Mouse (Mus musculus): ENCODE data around the gene C2.
A peak's percentile ranks its signal among the peaks of the same experiment; 100 is the strongest.

Gene C2

GRCm38 (mm10) chr17:34881683-34882310 is 16.3 kb downstream of the C2 start, which contains the start of gene Gm20547:
Gene Gm20547 (minus strand): TSS chr17:34882042.
- DNase-seq (ENCODE audit: low read depth in 2 of 2, low spot score in 2 of 2): no peak

- DNase-seq (ENCODE audit: low read depth in 2 of 2, low spot score in 2 of 2): no peak
Measured at GRCm38 (mm10) chr17:34881166-34881565, 16.9 kb downstream of the C2 start.

- no peak for DNase-seq (ENCODE audit: low read depth in 2 of 2, low spot score in 2 of 2)
Measured at GRCm38 (mm10) chr17:34879336-34879879, 18.7 kb downstream of the C2 start, which contains the start of gene Zbtb12. Gene Zbtb12 (plus strand): TSS chr17:34879483.

GRCm38 (mm10) chr17:34874321-34874720 is 23.7 kb downstream of the C2 start:
- DNase-seq (ENCODE audit: low read depth in 2 of 2, low spot score in 2 of 2): no peak

- DNase-seq (ENCODE audit: low read depth in 2 of 2, low spot score in 2 of 2): no peak
Measured at GRCm38 (mm10) chr17:34865981-34866380, 32.1 kb downstream of the C2 start.

- no peak for DNase-seq (ENCODE audit: low read depth in 2 of 2, low spot score in 2 of 2)
Measured at GRCm38 (mm10) chr17:34862416-34863081, 35.5 kb downstream of the C2 start, which contains the start of gene Cfb. Gene Cfb (minus strand): TSS chr17:34862518.

GRCm38 (mm10) chr17:34861704-34862415 is 36.2 kb downstream of the C2 start:
- DNase-seq (ENCODE audit: low read depth in 2 of 2, low spot score in 2 of 2): no peak

GRCm38 (mm10) chr17:34860514-34860913 is 37.6 kb downstream of the C2 start:
- DNase-seq (ENCODE audit: low read depth in 2 of 2, low spot score in 2 of 2): no peak

GRCm38 (mm10) chr17:34858670-34859069 is 39.4 kb downstream of the C2 start:
- no peak for DNase-seq (ENCODE audit: low read depth in 2 of 2, low spot score in 2 of 2)

GRCm38 (mm10) chr17:34855825-34856224 is 42.2 kb downstream of the C2 start:
- DNase-seq (ENCODE audit: low read depth in 2 of 2, low spot score in 2 of 2): peak; percentile 39 to 43

- no peak for DNase-seq (ENCODE audit: low read depth in 2 of 2, low spot score in 2 of 2)
Measured at GRCm38 (mm10) chr17:34854761-34855160, 43.3 kb downstream of the C2 start.

GRCm38 (mm10) chr17:34853511-34853910 is 44.6 kb downstream of the C2 start:
- DNase-seq (ENCODE audit: low read depth in 2 of 2, low spot score in 2 of 2): no peak

GRCm38 (mm10) chr17:34850517-34851125 is 47.4 kb downstream of the C2 start:
- no peak for DNase-seq (ENCODE audit: low read depth in 2 of 2, low spot score in 2 of 2)

GRCm38 (mm10) chr17:34849722-34850516 is 48.1 kb downstream of the C2 start, which contains the start of the genes Skiv2l and Nelfe:
Gene Skiv2l (minus strand): TSS chr17:34850210.
Gene Nelfe (plus strand): TSS chr17:34850391.
- peak; percentile 98 to 99 for DNase-seq (ENCODE audit: low read depth in 2 of 2, low spot score in 2 of 2)

GRCm38 (mm10) chr17:34847615-34848014 is 50.5 kb downstream of the C2 start:
- DNase-seq (ENCODE audit: low read depth in 2 of 2, low spot score in 2 of 2): no peak

GRCm38 (mm10) chr17:34847192-34847591 is 50.9 kb downstream of the C2 start:
- DNase-seq (ENCODE audit: low read depth in 2 of 2, low spot score in 2 of 2): no peak

GRCm38 (mm10) chr17:34844884-34845283 is 53.2 kb downstream of the C2 start:
- DNase-seq (ENCODE audit: low read depth in 2 of 2, low spot score in 2 of 2): no peak

- no peak for DNase-seq (ENCODE audit: low read depth in 2 of 2, low spot score in 2 of 2)
Measured at GRCm38 (mm10) chr17:34840736-34841307, 57.2 kb downstream of the C2 start.

GRCm38 (mm10) chr17:34838785-34839184 is 59.3 kb downstream of the C2 start:
- DNase-seq (ENCODE audit: low read depth in 2 of 2, low spot score in 2 of 2): no peak

Data from CD8-positive naive resting alpha-beta T cell, adult 2 months (primary cell).